Mouse (Mus musculus): Measurements from ENCODE around the gene Cacnb4. TPM values are rescaled to one million over a fixed set of nuclear protein-coding genes. Genes with fewer than 3 reads are reported as not detected.

Gene Cacnb4
- polyA plus RNA-seq, 1 experiment from 2014 or later, result 10.4 TPM

- H3K9ac ChIP-seq (replicated peaks), result no peak overlapping the region
- H3K4me1 ChIP-seq (replicated peaks), result no peaks in the 10 kb centered on the region
- no peaks in the 10 kb centered on the region for H3K27me3 ChIP-seq
- no peak overlapping the region for H3K27ac ChIP-seq
- no peak overlapping the region for H3K4me3 ChIP-seq (replicated peaks)
- no peaks in the 10 kb centered on the region for H3K9me3 ChIP-seq
- WGBS, result 96% methylated on average over 2 of the region's 2 CpGs
- no peaks in the 10 kb centered on the region for H3K36me3 ChIP-seq
- no peak overlapping the region for H3K4me2 ChIP-seq (replicated peaks)
- no peak for ATAC-seq
Measured at GRCm38 (mm10) chr2:52602228-52602627, 74.4 kb downstream of the Cacnb4 start.

- H3K27me3 ChIP-seq, result no peaks in the 10 kb centered on the region
- peaks cover 6% of the 10 kb centered on the region; the same call in 1 of the 2 replicates for H3K4me1 ChIP-seq (replicated peaks)
- H3K4me3 ChIP-seq (replicated peaks), result no peak overlapping the region
- ATAC-seq, result no peak
- no peak overlapping the region for H3K27ac ChIP-seq
- no peaks in the 10 kb centered on the region for H3K36me3 ChIP-seq
- no peak overlapping the region for H3K9ac ChIP-seq (replicated peaks)
- no peak overlapping the region for H3K4me2 ChIP-seq (replicated peaks)
- no peaks in the 10 kb centered on the region for H3K9me3 ChIP-seq
Measured at GRCm38 (mm10) chr2:52597511-52597910, 79.1 kb downstream of the Cacnb4 start.

GRCm38 (mm10) chr2:52593814-52594213 is 82.8 kb downstream of the Cacnb4 start:
- H3K27me3 ChIP-seq, result no peaks in the 10 kb centered on the region
- no peak overlapping the region for H3K4me3 ChIP-seq (replicated peaks)
- no peak overlapping the region for H3K4me2 ChIP-seq (replicated peaks)
- H3K9me3 ChIP-seq, result no peaks in the 10 kb centered on the region
- no peak overlapping the region for H3K27ac ChIP-seq
- H3K36me3 ChIP-seq, result no peaks in the 10 kb centered on the region
- H3K9ac ChIP-seq (replicated peaks), result no peak overlapping the region
- peaks cover 16% of the 10 kb centered on the region for H3K4me1 ChIP-seq (replicated peaks)
- no peak for ATAC-seq
- WGBS, result 93% methylated on average over 8 of the region's 8 CpGs

- no peaks in the 10 kb centered on the region for H3K27me3 ChIP-seq
- ATAC-seq, result no peak
- no peak overlapping the region for H3K4me2 ChIP-seq (replicated peaks)
- peaks cover 16% of the 10 kb centered on the region for H3K4me1 ChIP-seq (replicated peaks)
- no peak overlapping the region for H3K9ac ChIP-seq (replicated peaks)
- no peak overlapping the region for H3K4me3 ChIP-seq (replicated peaks)
- WGBS, result 79% methylated on average over 5 of the region's 5 CpGs
- no peaks in the 10 kb centered on the region for H3K36me3 ChIP-seq
- H3K27ac ChIP-seq, result no peak overlapping the region
- no peaks in the 10 kb centered on the region for H3K9me3 ChIP-seq
Measured at GRCm38 (mm10) chr2:52593260-52593659, 83.4 kb downstream of the Cacnb4 start.

GRCm38 (mm10) chr2:52590970-52591347 is 85.7 kb downstream of the Cacnb4 start:
- Histone ChIP-seq H3K27me3 (no peaks in the 10 kb centered on the region), H3K9me3 (no peaks in the 10 kb centered on the region), H3K4me3 (replicated peaks) (no peak overlapping the region), H3K9ac (replicated peaks) (no peak overlapping the region), H3K27ac (peak overlapping the region; percentile 37), H3K4me2 (replicated peaks) (0 out of 2 replicates have a peak overlapping the region, but pooled peaks have one; percentile 15), H3K4me1 (replicated peaks) (peaks cover 16% of the 10 kb centered on the region), H3K36me3 (no peaks in the 10 kb centered on the region)
- peak; percentile 77 for ATAC-seq
- 4% methylated on average over 5 of the region's 5 CpGs for WGBS

- Histone ChIP-seq H3K4me2 (replicated peaks) (0 out of 2 replicates have a peak overlapping the region, but pooled peaks have one; percentile 15), H3K9ac (replicated peaks) (no peak overlapping the region), H3K27me3 (no peaks in the 10 kb centered on the region), H3K36me3 (no peaks in the 10 kb centered on the region), H3K9me3 (no peaks in the 10 kb centered on the region), H3K4me1 (replicated peaks) (peaks cover 16% of the 10 kb centered on the region), H3K4me3 (replicated peaks) (no peak overlapping the region), H3K27ac (peak overlapping the region; percentile 37)
- WGBS, result 60% methylated on average over 7 of the region's 7 CpGs
- peak; percentile 53 for ATAC-seq
Measured at GRCm38 (mm10) chr2:52590340-52590969, 86.2 kb downstream of the Cacnb4 start.

GRCm38 (mm10) chr2:52589514-52589913 is 87.1 kb downstream of the Cacnb4 start:
- no peaks in the 10 kb centered on the region for H3K9me3 ChIP-seq
- H3K4me2 ChIP-seq (replicated peaks), result no peak overlapping the region
- no peak for ATAC-seq
- H3K27me3 ChIP-seq, result no peaks in the 10 kb centered on the region
- no peak overlapping the region for H3K9ac ChIP-seq (replicated peaks)
- H3K4me3 ChIP-seq (replicated peaks), result no peak overlapping the region
- H3K36me3 ChIP-seq, result no peaks in the 10 kb centered on the region
- H3K4me1 ChIP-seq (replicated peaks), result peaks cover 16% of the 10 kb centered on the region
- H3K27ac ChIP-seq, result no peak overlapping the region
- 86% methylated on average over 4 of the region's 4 CpGs for whole genome bisulfite sequencing

- no peak for ATAC-seq
- no peak overlapping the region for H3K9ac ChIP-seq (replicated peaks)
- no peak overlapping the region for H3K4me2 ChIP-seq (replicated peaks)
- H3K4me1 ChIP-seq (replicated peaks), result peaks cover 5% of the 10 kb centered on the region; the same call in 1 of the 2 replicates
- H3K9me3 ChIP-seq, result no peaks in the 10 kb centered on the region
- H3K27me3 ChIP-seq, result no peaks in the 10 kb centered on the region
- H3K4me3 ChIP-seq (replicated peaks), result no peak overlapping the region
- no peaks in the 10 kb centered on the region for H3K36me3 ChIP-seq
- no peak overlapping the region for H3K27ac ChIP-seq
- 84% methylated on average over 4 of the region's 4 CpGs for WGBS
Measured at GRCm38 (mm10) chr2:52585384-52585783, 91.2 kb downstream of the Cacnb4 start.

GRCm38 (mm10) chr2:52581132-52581781 is 95.4 kb downstream of the Cacnb4 start:
- no peak overlapping the region for H3K4me2 ChIP-seq (replicated peaks)
- no peak for ATAC-seq
- H3K4me3 ChIP-seq (replicated peaks), result no peak overlapping the region
- H3K9me3 ChIP-seq, result no peaks in the 10 kb centered on the region
- no peaks in the 10 kb centered on the region for H3K27me3 ChIP-seq
- WGBS, result 95% methylated on average over 11 of the region's 11 CpGs
- no peaks in the 10 kb centered on the region for H3K36me3 ChIP-seq
- H3K9ac ChIP-seq (replicated peaks), result no peak overlapping the region
- H3K4me1 ChIP-seq (replicated peaks), result no peaks in the 10 kb centered on the region
- no peak overlapping the region for H3K27ac ChIP-seq

GRCm38 (mm10) chr2:52580697-52581096 is 95.9 kb downstream of the Cacnb4 start:
- 70% methylated on average over 5 of the region's 5 CpGs for WGBS
- H3K9me3 ChIP-seq, result no peaks in the 10 kb centered on the region
- H3K4me3 ChIP-seq (replicated peaks), result no peak overlapping the region
- no peak overlapping the region for H3K9ac ChIP-seq (replicated peaks)
- no peak overlapping the region for H3K4me2 ChIP-seq (replicated peaks)
- no peaks in the 10 kb centered on the region for H3K27me3 ChIP-seq
- H3K4me1 ChIP-seq (replicated peaks), result no peaks in the 10 kb centered on the region
- no peak for ATAC-seq
- H3K36me3 ChIP-seq, result no peaks in the 10 kb centered on the region
- no peak overlapping the region for H3K27ac ChIP-seq

GRCm38 (mm10) chr2:52578846-52579245 is 97.8 kb downstream of the Cacnb4 start:
- Histone ChIP-seq H3K27me3 (no peaks in the 10 kb centered on the region), H3K9ac (replicated peaks) (no peak overlapping the region), H3K9me3 (no peaks in the 10 kb centered on the region), H3K27ac (no peak overlapping the region), H3K4me2 (replicated peaks) (no peak overlapping the region), H3K4me3 (replicated peaks) (no peak overlapping the region), H3K36me3 (no peaks in the 10 kb centered on the region), H3K4me1 (replicated peaks) (no peaks in the 10 kb centered on the region)
- WGBS, result 52% methylated on average over 3 of the region's 3 CpGs
- no peak for ATAC-seq

- no peak overlapping the region for H3K9ac ChIP-seq (replicated peaks)
- H3K9me3 ChIP-seq, result no peaks in the 10 kb centered on the region
- H3K4me2 ChIP-seq (replicated peaks), result no peak overlapping the region
- whole genome bisulfite sequencing, result 90% methylated on average over 4 of the region's 4 CpGs
- no peak for ATAC-seq
- H3K4me3 ChIP-seq (replicated peaks), result no peak overlapping the region
- H3K27ac ChIP-seq, result no peak overlapping the region
- H3K27me3 ChIP-seq, result no peaks in the 10 kb centered on the region
- H3K4me1 ChIP-seq (replicated peaks), result no peaks in the 10 kb centered on the region
- H3K36me3 ChIP-seq, result no peaks in the 10 kb centered on the region
Measured at GRCm38 (mm10) chr2:52577700-52578099, 98.9 kb downstream of the Cacnb4 start.

GRCm38 (mm10) chr2:52576546-52576945 is 100.1 kb downstream of the Cacnb4 start:
- Histone ChIP-seq H3K9me3 (no peaks in the 10 kb centered on the region), H3K4me3 (replicated peaks) (no peak overlapping the region), H3K9ac (replicated peaks) (no peak overlapping the region), H3K36me3 (no peaks in the 10 kb centered on the region), H3K27me3 (no peaks in the 10 kb centered on the region), H3K4me2 (replicated peaks) (no peak overlapping the region), H3K4me1 (replicated peaks) (no peaks in the 10 kb centered on the region), H3K27ac (no peak overlapping the region)
- ATAC-seq, result no peak
- 93% methylated on average over 2 of the region's 2 CpGs for WGBS

Measured in midbrain, embryonic 13.5 days (tissue).